Mouse (Mus musculus) myocyte (in vitro differentiated cells): ENCODE results near the gene Fam167b. TPM values are rescaled to one million over a fixed set of nuclear protein-coding genes. Genes with fewer than 3 reads are reported as not detected.

Source experiments
- H3K27me3 ChIP-seq: one replicate; pipeline ENCODE4 v1.6.1; 2011; ENCODE audit not compliant: control insufficient read depth, insufficient read depth, insufficient read length
- H3K36me3 ChIP-seq: one replicate; pipeline ENCODE4 v1.6.1; 2011; ENCODE audit not compliant: control insufficient read depth, insufficient read depth
- H3K4me2 ChIP-seq: one replicate; pipeline ENCODE4 v1.6.1; 2011; ENCODE audit warnings: low read depth, control low read depth
- H3K4me3 ChIP-seq: one replicate; pipeline ENCODE4 v1.5.1; 2011; ENCODE audit warnings: mild to moderate bottlenecking, control low read depth, moderate library complexity
- H3K79me2 ChIP-seq: one replicate; pipeline ENCODE4 v1.6.1; 2011; ENCODE audit not compliant: control insufficient read depth, insufficient read depth
- H3ac ChIP-seq: one replicate; pipeline ENCODE4 v1.6.1; 2011; ENCODE audit not compliant: control insufficient read depth, insufficient read length
- CEBPB ChIP-seq: IDR thresholded peaks from 2 replicates; pipeline ENCODE4 v1.6.1; 2011; ENCODE audit warnings: mild to moderate bottlenecking, moderate library complexity; ENCODE audit not compliant: poor library complexity, insufficient read depth, severe bottlenecking
- E2F4 ChIP-seq: IDR thresholded peaks from one replicate; pipeline ENCODE4 v1.6.1; 2011; ENCODE audit warnings: mild to moderate bottlenecking, control low read depth, moderate library complexity; ENCODE audit not compliant: insufficient read depth
- MAX ChIP-seq: IDR thresholded peaks from one replicate; pipeline ENCODE4 v1.6.1; 2011; ENCODE audit warnings: low read depth, mild to moderate bottlenecking, control low read depth
- MYOD1 ChIP-seq, 3 experiments: IDR thresholded peaks; one replicate each; pipeline ENCODE4 v1.6.1; 2011; ENCODE audit warnings: control low read depth in 2 of 3, low read depth in 2 of 3, mild to moderate bottlenecking in 2 of 3, moderate library complexity in 1 of 3; ENCODE audit not compliant: insufficient read length in 2 of 3, control insufficient read depth in 1 of 3
- MYOG ChIP-seq, 3 experiments: IDR thresholded peaks; one replicate each; pipeline ENCODE4 v1.6.1; 2011; ENCODE audit warnings: control low read depth in 2 of 3, low read depth in 2 of 3, mild to moderate bottlenecking in 2 of 3; ENCODE audit not compliant: insufficient read length in 2 of 3, control insufficient read depth in 1 of 3, insufficient read depth in 1 of 3
- POLR2A ChIP-seq: IDR thresholded peaks from one replicate; pipeline ENCODE4 v1.6.1; 2011; ENCODE audit warnings: low read depth, mild to moderate bottlenecking, control low read depth, moderate library complexity; ENCODE audit not compliant: insufficient read length
- POLR2AphosphoS2 ChIP-seq: IDR thresholded peaks from one replicate; pipeline ENCODE4 v1.6.1; 2011; ENCODE audit warnings: low read depth, control low read depth; ENCODE audit not compliant: insufficient read length
- REST ChIP-seq: IDR thresholded peaks from one replicate; pipeline ENCODE4 v1.6.1; 2011; ENCODE audit warnings: mild to moderate bottlenecking, control low read depth, moderate library complexity; ENCODE audit not compliant: insufficient read depth, insufficient read length
- SRF ChIP-seq: IDR thresholded peaks from one replicate; pipeline ENCODE4 v1.6.1; 2011; ENCODE audit warnings: low read depth; ENCODE audit not compliant: control insufficient read depth, insufficient read length
- TCF12 ChIP-seq: IDR thresholded peaks from one replicate; pipeline ENCODE4 v1.6.1; 2011; ENCODE audit warnings: mild to moderate bottlenecking, control low read depth; ENCODE audit not compliant: poor library complexity, insufficient read depth, severe bottlenecking
- TCF3 ChIP-seq: IDR thresholded peaks from one replicate; pipeline ENCODE4 v1.6.1; 2011; ENCODE audit warnings: low read depth, control low read depth; ENCODE audit not compliant: insufficient read length
- USF1 ChIP-seq: IDR thresholded peaks from one replicate; pipeline ENCODE4 v1.6.1; 2011; ENCODE audit warnings: low read depth, mild to moderate bottlenecking, control low read depth, moderate library complexity
- polyA plus RNA-seq: library from polyadenylated mRNA; unstranded; fragments of >200 nt; fragmentation: generic; extraction: Trizol; gene quantifications from one replicate; pipeline ENCODE4 v1.2.1, GENCODE M21; 2012; ENCODE audit warnings: missing spikeins

Gene Fam167b
- polyA plus RNA-seq, 1 experiment = 0.10 TPM

DNA sequence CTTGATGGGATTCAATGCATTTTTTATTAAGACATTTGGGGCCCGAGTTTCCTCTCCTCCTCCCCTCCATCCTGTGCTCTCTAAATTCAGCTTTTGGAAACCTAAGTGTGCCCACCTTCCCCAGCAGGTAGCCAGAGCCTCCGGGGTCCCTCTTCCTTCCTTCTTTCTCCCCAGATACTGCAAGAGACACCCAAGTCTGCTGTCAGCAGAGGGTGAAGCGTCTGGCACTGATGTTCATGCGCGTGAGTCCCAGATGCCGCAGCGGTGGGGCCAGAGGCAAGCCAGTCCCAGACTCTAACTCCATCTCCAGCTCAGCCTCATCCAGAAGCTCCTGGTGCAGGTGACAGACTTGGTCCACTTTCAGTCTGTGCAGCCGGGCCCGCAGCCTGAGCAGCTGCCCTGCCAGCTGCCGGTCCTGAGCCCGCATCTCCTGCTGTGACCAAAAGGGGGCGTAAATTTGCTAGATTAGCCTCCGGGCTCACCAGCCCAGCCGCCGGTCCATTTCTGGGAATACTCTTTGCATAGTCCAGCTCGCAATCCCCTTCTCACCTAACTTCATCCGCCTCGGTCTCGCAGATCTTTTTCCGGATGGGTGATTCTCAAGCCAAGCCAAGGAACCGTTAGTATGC lies 1.4 kb downstream of the Fam167b start:
- Histone ChIP-seq H3K79me2 (no peaks in the 10 kb centered on the region), H3ac (no peak overlapping the region), H3K4me3 (no peak overlapping the region), H3K4me2 (no peak overlapping the region), H3K36me3 (no peaks in the 10 kb centered on the region), H3K27me3 (no peaks in the 10 kb centered on the region)
- TF ChIP-seq POLR2AphosphoS2 (no peak), MYOD1 (IDR thresholded peaks at IDR 0.05; ENCODE audit: control insufficient read depth in 1 of 3, insufficient read length in 2 of 3, low read depth in 2 of 3) (peak in 2 of 3 experiments; percentile 22 to 53), SRF (no peak), E2F4 (no peak), MAX (no peak), POLR2A (no peak), USF1 (no peak), MYOG (IDR thresholded peaks at IDR 0.05; ENCODE audit: control insufficient read depth in 1 of 3, insufficient read depth in 1 of 3, insufficient read length in 2 of 3, low read depth in 2 of 3) (peak in 2 of 3 experiments; percentile 63 to 68), TCF3 (no peak)

DNA sequence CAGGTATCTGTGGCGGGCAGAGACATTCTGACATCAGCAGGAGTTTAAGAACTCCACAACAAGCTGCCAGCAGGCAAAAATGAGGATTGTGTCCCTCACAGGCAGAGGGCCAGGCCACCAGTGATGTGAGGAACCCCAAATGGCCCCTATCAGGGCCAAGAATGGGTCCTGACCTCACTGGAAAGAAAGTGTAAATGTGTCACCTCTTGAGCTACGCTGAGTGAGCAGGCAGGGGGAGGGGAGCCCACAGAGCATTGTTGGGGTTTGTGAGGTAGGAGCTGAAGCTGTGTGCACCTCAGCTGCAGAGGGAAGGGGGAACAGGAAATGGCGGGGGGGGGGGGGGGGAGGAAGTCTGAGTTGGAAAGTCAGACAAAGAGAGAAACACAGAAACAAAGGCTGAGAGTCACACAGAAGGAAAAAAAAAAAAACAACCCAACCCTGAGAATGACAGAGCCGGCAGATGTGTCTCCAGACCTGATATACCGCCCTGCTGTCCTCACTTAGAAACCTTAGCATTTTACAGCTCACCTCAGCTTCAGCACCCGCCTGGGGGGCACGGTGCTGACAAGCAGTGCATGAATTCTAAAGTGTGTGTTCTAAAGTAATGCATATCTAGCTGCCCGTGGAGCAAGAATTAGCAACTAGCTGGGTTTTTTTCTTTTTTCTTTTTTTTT lies 3.0 kb downstream of the Fam167b start:
- no peak for TF ChIP-seq MYOD1 (IDR thresholded peaks at IDR 0.05; ENCODE audit: control insufficient read depth in 1 of 3, insufficient read length in 2 of 3, low read depth in 2 of 3)
- no peak for TF ChIP-seq POLR2A
- TF ChIP-seq USF1 = no peak
- TF ChIP-seq POLR2AphosphoS2 = no peak
- no peak for TF ChIP-seq MYOG (IDR thresholded peaks at IDR 0.05; ENCODE audit: control insufficient read depth in 1 of 3, insufficient read depth in 1 of 3, insufficient read length in 2 of 3, low read depth in 2 of 3)
- TF ChIP-seq REST = no peak
- no peak for TF ChIP-seq TCF3
- no peak for TF ChIP-seq MAX
- no peak for TF ChIP-seq CEBPB
- TF ChIP-seq E2F4 = no peak
- TF ChIP-seq TCF12 = no peak
- no peak for TF ChIP-seq SRF
- H3K79me2 ChIP-seq = no peaks in the 10 kb centered on the region
- peak overlapping the region; percentile 24 for H3K4me2 ChIP-seq
- no peaks in the 10 kb centered on the region for H3K27me3 ChIP-seq
- H3ac ChIP-seq = no peak overlapping the region
- H3K36me3 ChIP-seq = no peaks in the 10 kb centered on the region
- H3K4me3 ChIP-seq = no peak overlapping the region

DNA sequence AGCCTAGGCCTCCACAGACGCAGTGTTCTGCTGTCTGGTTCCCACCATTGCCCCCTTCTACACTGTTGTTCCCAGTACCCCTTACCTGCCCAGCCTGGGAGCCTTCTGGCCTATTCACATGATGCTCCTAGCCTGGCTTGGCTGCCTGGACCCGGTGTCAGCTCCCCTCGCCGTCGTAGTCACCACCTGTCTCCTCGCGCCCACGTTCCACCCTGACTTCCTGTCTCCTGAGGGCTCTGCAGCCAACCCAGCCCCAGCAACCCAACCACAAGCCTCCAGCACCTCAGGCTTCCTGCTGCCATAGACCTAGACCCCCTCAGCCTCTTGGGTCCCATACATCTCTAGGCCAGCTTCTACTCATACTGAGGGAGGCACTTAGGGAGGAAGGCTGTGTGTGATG lies 4.9 kb downstream of the Fam167b start, which contains the start of gene Lck:
Lck (minus strand) TSS at position 212 of the 400 bp plus-strand sequence.
- Histone ChIP-seq H3K79me2 (no peaks in the 10 kb centered on the region), H3K4me3 (no peak within 1 kb of the TSS), H3K27me3 (no peaks in the 10 kb centered on the region), H3K36me3 (no peaks in the 10 kb centered on the region), H3K4me2 (no peak within 1 kb of the TSS), H3ac (no peak within 1 kb of the TSS)
- TF ChIP-seq MYOD1 (IDR thresholded peaks at IDR 0.05; ENCODE audit: control insufficient read depth in 1 of 3, insufficient read length in 2 of 3, low read depth in 2 of 3) (no peak), POLR2AphosphoS2 (no peak), TCF12 (no peak), USF1 (no peak), CEBPB (no peak)

DNA sequence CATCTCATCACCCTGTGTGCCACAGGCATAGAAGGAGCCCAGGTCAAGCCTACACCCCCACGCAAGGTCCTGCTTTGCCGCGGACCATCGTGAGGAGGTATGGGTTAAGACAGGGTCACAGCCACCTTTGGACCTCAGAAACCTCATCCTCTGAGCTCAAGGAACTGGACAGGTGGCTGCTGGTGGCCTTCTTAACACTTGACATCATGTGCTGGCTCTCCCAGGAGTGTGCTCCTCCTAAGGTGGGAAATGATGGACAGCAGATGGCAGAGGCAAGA lies 5.3 kb downstream of the Fam167b start:
- Histone ChIP-seq H3K36me3 (no peaks in the 10 kb centered on the region), H3K4me3 (no peak overlapping the region), H3ac (no peak overlapping the region), H3K4me2 (no peak overlapping the region), H3K27me3 (no peaks in the 10 kb centered on the region), H3K79me2 (no peaks in the 10 kb centered on the region)
- no peak for TF ChIP-seq MAX
- TF ChIP-seq E2F4 = no peak
- no peak for TF ChIP-seq TCF12
- no peak for TF ChIP-seq SRF
- TF ChIP-seq MYOD1 (IDR thresholded peaks at IDR 0.05; ENCODE audit: control insufficient read depth in 1 of 3, insufficient read length in 2 of 3, low read depth in 2 of 3) = no peak
- no peak for TF ChIP-seq MYOG (IDR thresholded peaks at IDR 0.05; ENCODE audit: control insufficient read depth in 1 of 3, insufficient read depth in 1 of 3, insufficient read length in 2 of 3, low read depth in 2 of 3)
- no peak for TF ChIP-seq POLR2AphosphoS2
- TF ChIP-seq CEBPB = no peak
- no peak for TF ChIP-seq TCF3
- no peak for TF ChIP-seq REST
- no peak for TF ChIP-seq USF1
- no peak for TF ChIP-seq POLR2A
